In genomic region chr15:96204187-96204586, GRCm38 (mm10) we compare ENCODE assay signal across 28 mouse cellular contexts.
"Had no signal": no experiment of that assay in that cellular context is flagged by ENCODE, and none has a peak within 500 bp of the region (broad histone marks: within the 10 kb centered on the region; RNA-seq: fewer than 3 reads in every experiment).

No protein-coding gene starts in this region.

- H3K4me1 ChIP-seq: heart, embryonic 10.5 days; hindbrain, embryonic 15.5 days; kidney, embryonic 15.5 days; limb, embryonic 10.5 days; limb, embryonic 12.5 days; liver, embryonic 13.5 days; liver, embryonic 15.5 days had no signal

- DNase-seq: gastrocnemius, adult 2 months; gastrocnemius, postnatal 10 days; gastrocnemius, postnatal 25 days; heart, adult 2 months; heart, postnatal 14 days; heart, postnatal 36 days; kidney, adult 11 months; kidney, adult 2 months; kidney, adult 9 months; kidney, postnatal 14 days; kidney, postnatal 36 days; liver; liver, embryonic 13.5 days; liver, postnatal 0 days had no signal

- H3K27me3 ChIP-seq: heart, embryonic 13.5 days; heart, embryonic 15.5 days; hindbrain, embryonic 13.5 days; hindbrain, embryonic 15.5 days; kidney, embryonic 15.5 days; limb, embryonic 12.5 days; liver, embryonic 13.5 days; liver, embryonic 15.5 days had no signal

- H3K4me3 ChIP-seq: gastrocnemius, adult 2 months; heart, adult 2 months; heart, embryonic 10.5 days; heart, embryonic 13.5 days; heart, embryonic 15.5 days; hindbrain, embryonic 13.5 days; hindbrain, embryonic 15.5 days; kidney, embryonic 15.5 days; layer of hippocampus, adult 2 months; left cerebral cortex, adult 2 months; limb, embryonic 10.5 days; limb, embryonic 12.5 days; liver, embryonic 13.5 days; liver, embryonic 15.5 days had no signal

- H3K9me3 ChIP-seq: heart, embryonic 10.5 days; heart, embryonic 13.5 days; heart, embryonic 15.5 days; hindbrain, embryonic 13.5 days; kidney, embryonic 15.5 days; limb, embryonic 10.5 days; limb, embryonic 12.5 days; liver, embryonic 13.5 days; liver, embryonic 15.5 days had no signal

- H3K27ac ChIP-seq: gastrocnemius, adult 2 months; heart, adult 2 months; heart, embryonic 10.5 days; heart, embryonic 13.5 days; heart, embryonic 15.5 days; hindbrain, embryonic 13.5 days; hindbrain, embryonic 15.5 days; hindbrain, postnatal 0 days; kidney, embryonic 15.5 days; kidney, postnatal 0 days; layer of hippocampus, adult 2 months; left cerebral cortex, adult 2 months; limb, embryonic 10.5 days; limb, embryonic 12.5 days; liver, embryonic 13.5 days; liver, embryonic 15.5 days had no signal

- H3K9ac ChIP-seq: heart, embryonic 13.5 days; heart, embryonic 15.5 days; hindbrain, embryonic 13.5 days; hindbrain, embryonic 15.5 days; kidney, embryonic 15.5 days; limb, embryonic 12.5 days; liver, embryonic 13.5 days; liver, embryonic 15.5 days; liver, postnatal 0 days had no signal

- H3K36me3 ChIP-seq: heart, embryonic 10.5 days; heart, embryonic 13.5 days; heart, embryonic 15.5 days; hindbrain, embryonic 13.5 days; hindbrain, embryonic 15.5 days; kidney, embryonic 15.5 days; limb, embryonic 10.5 days; limb, embryonic 12.5 days; liver, embryonic 13.5 days; liver, embryonic 15.5 days had no signal

- H3K4me2 ChIP-seq: heart, embryonic 13.5 days; heart, embryonic 15.5 days; hindbrain, embryonic 13.5 days; hindbrain, embryonic 15.5 days; kidney, embryonic 15.5 days; limb, embryonic 12.5 days; liver, embryonic 11.5 days; liver, embryonic 13.5 days; liver, embryonic 15.5 days had no signal
